Mouse (Mus musculus) erythroblast, adult 5-6 weeks (primary cell): Measurements from ENCODE around the gene Tbck. TPM values are rescaled to one million over a fixed set of nuclear protein-coding genes. Genes with fewer than 3 reads are reported as not detected.

Experiments
- ATAC-seq: replicated peaks from 2 replicates; pipeline ENCODE4 v1.8.0; 2016; ENCODE audit warnings: moderate number of reproducible peaks, mild to moderate bottlenecking, moderate TSS enrichment, inconsistent platforms; ENCODE audit not compliant: poor library complexity, low FRiP score, severe bottlenecking
- total RNA-seq, 2 experiments: library from RNA; stranded (forward) in 1 of 2; stranded (reverse) in 1 of 2; fragments of 150-400 nt in 1 of 2; fragments of 200-764, 138-1000 nt in 1 of 2; gene quantifications; 2 replicates each; pipeline versions ENCODE4 v1.2.3 to v1.2.4; 2015 to 2017; ENCODE audit warnings: low replicate concordance in 2 of 2

Gene Tbck
- total RNA-seq, 2 experiments from 2014 or later: 4.0 to 4.6 TPM

- ATAC-seq: no peak
Observed at GRCm38 (mm10) chr3:132860796-132861195, 176.9 kb downstream of the Tbck start.

- no peak for ATAC-seq
Observed at GRCm38 (mm10) chr3:132863843-132864242, 179.9 kb downstream of the Tbck start.

GRCm38 (mm10) chr3:132864329-132864919 is 180.5 kb downstream of the Tbck start:
- no peak for ATAC-seq

GRCm38 (mm10) chr3:132864986-132865385 is 181.0 kb downstream of the Tbck start:
- no peak for ATAC-seq

GRCm38 (mm10) chr3:132865596-132865995 is 181.7 kb downstream of the Tbck start:
- no peak for ATAC-seq

GRCm38 (mm10) chr3:132866984-132867383 is 183.0 kb downstream of the Tbck start:
- ATAC-seq: no peak

GRCm38 (mm10) chr3:132868838-132869237 is 184.9 kb downstream of the Tbck start:
- ATAC-seq: no peak

GRCm38 (mm10) chr3:132870079-132870478 is 186.1 kb downstream of the Tbck start:
- no peak for ATAC-seq

GRCm38 (mm10) chr3:132871318-132871904 is 187.5 kb downstream of the Tbck start:
- ATAC-seq: no peak

GRCm38 (mm10) chr3:132873251-132873650 is 189.3 kb downstream of the Tbck start:
- ATAC-seq: no peak

GRCm38 (mm10) chr3:132876011-132876708 is 192.2 kb downstream of the Tbck start:
- no peak for ATAC-seq

GRCm38 (mm10) chr3:132876933-132877676 is 193.2 kb downstream of the Tbck start:
- ATAC-seq: no peak

- no peak for ATAC-seq
Observed at GRCm38 (mm10) chr3:132880361-132880760, 196.4 kb downstream of the Tbck start.

- ATAC-seq: no peak
Observed at GRCm38 (mm10) chr3:132880826-132881225, 196.9 kb downstream of the Tbck start.

GRCm38 (mm10) chr3:132883256-132883655 is 199.3 kb downstream of the Tbck start:
- no peak for ATAC-seq

- ATAC-seq: no peak
Observed at GRCm38 (mm10) chr3:132884459-132884858, 200.5 kb downstream of the Tbck start.

GRCm38 (mm10) chr3:132886419-132887050 is 202.6 kb downstream of the Tbck start:
- ATAC-seq: no peak

GRCm38 (mm10) chr3:132887074-132887848 is 203.3 kb downstream of the Tbck start:
- no peak for ATAC-seq
